ENCODE assay signal across 8 mouse cellular contexts in the genomic region with DNA sequence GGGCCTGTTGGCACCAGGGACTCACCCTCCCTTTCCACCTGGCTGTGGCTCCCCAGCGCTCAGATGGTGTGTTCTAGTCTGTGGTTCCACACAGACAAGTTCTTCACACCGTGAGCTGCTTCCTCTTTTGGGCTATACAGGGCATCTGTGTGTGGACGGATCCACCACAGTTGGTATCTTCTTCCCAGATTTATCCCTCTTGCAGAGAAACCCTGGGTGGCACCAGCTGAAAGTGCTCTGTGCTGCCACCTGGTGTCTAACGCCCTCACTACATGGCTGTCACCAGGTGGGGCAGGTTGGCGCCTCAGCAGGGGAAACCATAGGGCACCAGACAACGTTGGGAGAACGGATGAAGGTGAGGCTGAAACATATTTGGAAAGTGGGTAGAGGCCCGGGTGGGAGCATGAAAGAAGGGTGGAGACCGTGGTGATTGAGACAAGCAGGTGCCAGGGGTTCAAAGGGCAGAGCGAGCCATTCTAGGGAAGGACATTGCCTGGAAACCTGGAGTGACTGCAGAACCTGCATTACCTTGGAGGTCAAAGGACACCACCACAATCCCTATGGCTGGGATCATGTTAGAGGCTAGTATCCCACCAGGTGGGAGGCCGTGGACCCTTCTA. TPM values are rescaled to one million over a fixed set of nuclear protein-coding genes. Genes with fewer than 3 reads are reported as not detected.
DNase-seq lines count a peak whose midpoint lies in the region; ATAC-seq and TF ChIP-seq lines count a peak whose summit lies in the region.

No protein-coding gene starts in this region.

- no peak for TF ChIP-seq EP300 in heart, postnatal 0 days (IDR thresholded peaks at IDR 0.05; ENCODE audit: low read depth)

- peaks cover 32% of the 10 kb centered on the region for H3K4me1 ChIP-seq in E14TG2a.4 (replicated peaks; ENCODE audit: low read depth, low read length)
- no peaks in the 10 kb centered on the region for H3K4me1 ChIP-seq in bone marrow, adult 2 months (ENCODE audit: control insufficient read depth, insufficient read depth, low read length)
- peaks cover 15% of the 10 kb centered on the region; the same call in 1 of the 2 replicates for H3K4me1 ChIP-seq in embryonic facial prominence, embryonic 14.5 days (ENCODE audit: control insufficient read depth, insufficient read depth, low read length)
- no peaks in the 10 kb centered on the region for H3K4me1 ChIP-seq in heart, postnatal 0 days (ENCODE audit: control insufficient read depth, insufficient read depth)
- peaks cover 7% of the 10 kb centered on the region; the same call in 1 of the 2 replicates for H3K4me1 ChIP-seq in lung, embryonic 14.5 days (ENCODE audit: insufficient read depth)

- peaks cover 51% of the 10 kb centered on the region for H3K27me3 ChIP-seq in E14TG2a.4 (ENCODE audit: insufficient read depth, low read length)
- no peaks in the 10 kb centered on the region for H3K27me3 ChIP-seq in embryonic facial prominence, embryonic 14.5 days (replicated peaks; ENCODE audit: control insufficient read depth, insufficient read depth, low read length)
- H3K27me3 ChIP-seq in heart, postnatal 0 days (ENCODE audit: control insufficient read depth, insufficient read depth, low read length), result no peaks in the 10 kb centered on the region
- no peaks in the 10 kb centered on the region for H3K27me3 ChIP-seq in lung, embryonic 14.5 days (ENCODE audit: insufficient read depth, low read length)

- peak; percentile 54; the same call in 1 of the 2 replicates for ATAC-seq in embryonic facial prominence, embryonic 14.5 days (ENCODE audit: low read depth)
- ATAC-seq in heart, postnatal 0 days (ENCODE audit: insufficient read depth, low read depth), result peak; percentile 61; the same call in 1 of the 2 replicates
- ATAC-seq in lung, embryonic 14.5 days (ENCODE audit: insufficient read depth), result peak; percentile 69

- TF ChIP-seq CTCF in E14TG2a.4 (conservative IDR thresholded peaks at IDR 0.05; ENCODE audit: low read length), result peak; percentile 82
- TF ChIP-seq CTCF in bone marrow, adult 2 months (IDR thresholded peaks at IDR 0.05; ENCODE audit: control insufficient read depth, insufficient read depth, low read length), result peak; percentile 95
- peak; percentile 94 for TF ChIP-seq CTCF in heart, postnatal 0 days (IDR thresholded peaks at IDR 0.05; ENCODE audit: low read depth)
- TF ChIP-seq CTCF in lung, embryonic 14.5 days (IDR thresholded peaks at IDR 0.05; ENCODE audit: low read depth), result peak; percentile 94

- H3K4me3 ChIP-seq in E14TG2a.4 (replicated peaks; ENCODE audit: low read length), result no peak overlapping the region
- no peak overlapping the region for H3K4me3 ChIP-seq in bone marrow, adult 2 months (replicated peaks; ENCODE audit: control insufficient read depth, low read depth, low read length)
- no peak overlapping the region for H3K4me3 ChIP-seq in embryonic facial prominence, embryonic 14.5 days (ENCODE audit: low read depth, low read length)
- H3K4me3 ChIP-seq in heart, postnatal 0 days (ENCODE audit: low read depth, low read length), result no peak overlapping the region
- no peak overlapping the region for H3K4me3 ChIP-seq in lung, embryonic 14.5 days (ENCODE audit: low read depth, low read length)

- peak; percentile 55 for DNase-seq in embryonic facial prominence, embryonic 14.5 days (ENCODE audit: low spot score)
- DNase-seq in heart, postnatal 0 days (ENCODE audit: low spot score), result peak; percentile 48
- DNase-seq in layer of hippocampus, adult 11-12 months (ENCODE audit: low spot score), result peak; percentile 85
- DNase-seq in lung, embryonic 14.5 days, result peak; percentile 85
- DNase-seq in retina, postnatal 1 day, result peak; percentile 82
- peak; percentile 69 to 78 for DNase-seq in thymus, postnatal 36 days

- no peak overlapping the region for H3K27ac ChIP-seq in bone marrow, adult 2 months (ENCODE audit: control insufficient read depth, insufficient read depth, low read depth, low read length, poor library complexity)
- no peak overlapping the region for H3K27ac ChIP-seq in embryonic facial prominence, embryonic 14.5 days (replicated peaks; ENCODE audit: low read depth, low read length)
- no peak overlapping the region for H3K27ac ChIP-seq in heart, postnatal 0 days (ENCODE audit: low read depth)
- no peak overlapping the region for H3K27ac ChIP-seq in lung, embryonic 14.5 days (ENCODE audit: low read depth)

- H3K9me3 ChIP-seq in E14TG2a.4 (ENCODE audit: low read length), result no peaks in the 10 kb centered on the region
- H3K9me3 ChIP-seq in embryonic facial prominence, embryonic 14.5 days (ENCODE audit: control insufficient read depth, low read length), result no peaks in the 10 kb centered on the region
- no peaks in the 10 kb centered on the region for H3K9me3 ChIP-seq in heart, postnatal 0 days (replicated peaks; ENCODE audit: control insufficient read depth, low read length)
- H3K9me3 ChIP-seq in lung, embryonic 14.5 days (ENCODE audit: low read depth, low read length), result no peaks in the 10 kb centered on the region

- no peaks in the 10 kb centered on the region for H3K36me3 ChIP-seq in E14TG2a.4 (ENCODE audit: insufficient read depth, low read length)
- peaks cover 14% of the 10 kb centered on the region for H3K36me3 ChIP-seq in embryonic facial prominence, embryonic 14.5 days (ENCODE audit: control insufficient read depth, insufficient read depth, low read length)
- H3K36me3 ChIP-seq in heart, postnatal 0 days (replicated peaks; ENCODE audit: control insufficient read depth, insufficient read depth, low read length), result no peaks in the 10 kb centered on the region; the same call in 1 of the 2 replicates
- H3K36me3 ChIP-seq in lung, embryonic 14.5 days (ENCODE audit: insufficient read depth), result peaks cover 11% of the 10 kb centered on the region; the same call in 1 of the 2 replicates

- no peak overlapping the region for H3K9ac ChIP-seq in embryonic facial prominence, embryonic 14.5 days (ENCODE audit: low read depth, low read length)
- H3K9ac ChIP-seq in heart, postnatal 0 days (replicated peaks; ENCODE audit: low read depth, low read length), result no peak overlapping the region
- H3K9ac ChIP-seq in lung, embryonic 14.5 days, result no peak overlapping the region

- peak; percentile 11; the same call in 1 of the 2 replicates for TF ChIP-seq POLR2A in bone marrow, adult 2 months (IDR thresholded peaks at IDR 0.05; ENCODE audit: borderline replicate concordance, control insufficient read depth, low read depth, low read length)

- no peak overlapping the region for H3K4me2 ChIP-seq in embryonic facial prominence, embryonic 14.5 days (ENCODE audit: low read depth, low read length)
- H3K4me2 ChIP-seq in heart, postnatal 0 days (ENCODE audit: low read depth, low read length), result no peak overlapping the region
- H3K4me2 ChIP-seq in lung, embryonic 14.5 days, result no peak overlapping the region

- WGBS in bone marrow, adult 2 months, result 21% methylated on average over 11 of the region's 11 CpGs
- 19% methylated on average over 10 of the region's 11 CpGs for WGBS in embryonic facial prominence, embryonic 14.5 days
- 21% methylated on average over 11 of the region's 11 CpGs for WGBS in heart, postnatal 0 days
- 23% methylated on average over 11 of the region's 11 CpGs for WGBS in lung, embryonic 14.5 days

RNA-seq across cellular contexts. Expression of a gene that starts 12.0 kb away (rescaled TPM):
- polyA plus RNA-seq in bone marrow, adult 2 months (2011; ENCODE audit: insufficient read depth, insufficient read length, low replicate concordance, missing spikeins), result 6.4 and 7.4 TPM in 2 replicates
- polyA plus RNA-seq in embryonic facial prominence, embryonic 14.5 days (2014; fragmentation: Nextera tagmentation; extraction: Ambion mirVana), result 1.3 and 2.2 TPM in 2 replicates
- 2.2 and 14.5 TPM in 2 replicates for total RNA-seq in heart, postnatal 0 days (2014; rRNA removed; ENCODE audit: low replicate concordance)
- 0.72 and 0.88 TPM in 2 replicates for polyA plus RNA-seq in heart, postnatal 0 days (2015; fragmentation: Nextera tagmentation; extraction: Ambion mirVana)
- polyA plus RNA-seq in lung, embryonic 14.5 days (2014; fragmentation: Nextera tagmentation; extraction: Ambion mirVana), result 3.1 and 3.7 TPM in 2 replicates
